Mouse (Mus musculus) cerebellum, adult 2 months (tissue): ENCODE results near the gene Abl1. TPM values are rescaled to one million over a fixed set of nuclear protein-coding genes. Genes with fewer than 3 reads are reported as not detected.
A peak's percentile ranks its signal among the peaks of the same experiment; 100 is the strongest.

Experiments used
- DNase-seq, 2 experiments: peaks; one replicate each; pipeline ENCODE4 v3.0.0; 2021
- H3K27ac ChIP-seq: fragments of 200-500 bp; 2 replicates; pipeline ENCODE4 v1.5.1; 2012; ENCODE audit warnings: low read length, control low read depth, inconsistent platforms; ENCODE audit not compliant: insufficient read depth
- H3K27me3 ChIP-seq: fragments of 200-500 bp; 2 replicates; pipeline ENCODE4 v1.6.1; 2012; ENCODE audit warnings: inconsistent platforms, mild to moderate bottlenecking, low read length, moderate library complexity; ENCODE audit not compliant: control insufficient read depth, insufficient read depth
- H3K4me1 ChIP-seq: fragments of 200-500 bp; 2 replicates; pipeline ENCODE4 v1.6.1; 2011; ENCODE audit warnings: low read length; ENCODE audit not compliant: control insufficient read depth, insufficient read depth
- H3K4me3 ChIP-seq: fragments of 200-500 bp; replicated peaks from 2 replicates; pipeline ENCODE3; 2011; ENCODE audit warnings: mild to moderate bottlenecking, low read depth, low read length, control low read depth; ENCODE audit not compliant: insufficient read depth
- CTCF ChIP-seq: fragments of 200-500 bp; IDR thresholded peaks from 2 replicates; pipeline ENCODE4 v1.5.1; 2011; ENCODE audit warnings: low read depth, mild to moderate bottlenecking, control low read depth, low read length, moderate library complexity, borderline replicate concordance; ENCODE audit not compliant: insufficient read depth
- POLR2A ChIP-seq: fragments of 200-500 bp; IDR thresholded peaks from 2 replicates; pipeline ENCODE4 v1.6.1; 2011; ENCODE audit warnings: low read length, control low read depth, borderline replicate concordance; ENCODE audit not compliant: insufficient read depth
- WGBS: fragments of 180-500 bp; shearing (Covaris S2); methylation state at CpG from one replicate; pipeline ENCODE4 v1.1.7; 2018; 5-methylcytosine and 5-hydroxymethylcytosine counted together
- polyA plus RNA-seq: library from polyadenylated mRNA; depleted of rRNA; stranded (reverse); fragments of >200 nt; gene quantifications from 2 replicates; pipeline ENCODE4 v1.2.3, GENCODE M21; 2012; rRNA removed

Gene Abl1
- polyA plus RNA-seq, 1 experiment = 45.0 TPM

- Histone ChIP-seq H3K27ac (no peak overlapping the region), H3K4me1 (no peaks in the 10 kb centered on the region; the same call in 1 of the 2 replicates), H3K27me3 (no peaks in the 10 kb centered on the region; the same call in 1 of the 2 replicates), H3K4me3 (no peak overlapping the region)
- TF ChIP-seq CTCF = no peak
- TF ChIP-seq POLR2A = no peak
- 15% methylated on average over 35 of the region's 35 CpGs for WGBS
- DNase-seq = peak; percentile 15 to 27
Measured at GRCm38 (mm10) chr2:31846692-31847660, 158.8 kb downstream of the Abl1 start.

- peak; percentile 48 to 63 for DNase-seq
- Histone ChIP-seq H3K4me3 (no peak overlapping the region), H3K27ac (no peak overlapping the region), H3K27me3 (no peaks in the 10 kb centered on the region; the same call in 1 of the 2 replicates), H3K4me1 (no peaks in the 10 kb centered on the region; the same call in 1 of the 2 replicates)
- 47% methylated on average over 6 of the region's 6 CpGs for WGBS
- TF ChIP-seq CTCF (peak; percentile 76; the same call in 1 of the 2 replicates), POLR2A (no peak)
Measured at GRCm38 (mm10) chr2:31847908-31848307, 159.7 kb downstream of the Abl1 start.

GRCm38 (mm10) chr2:31850141-31850540 lies 162.0 kb downstream of the Abl1 start:
- no peaks in the 10 kb centered on the region; the same call in 1 of the 2 replicates for H3K27me3 ChIP-seq
- no peaks in the 10 kb centered on the region; the same call in 1 of the 2 replicates for H3K4me1 ChIP-seq
- H3K4me3 ChIP-seq = no peak overlapping the region
- no peak for DNase-seq
- H3K27ac ChIP-seq = no peak overlapping the region
- 16% methylated on average over 12 of the region's 12 CpGs for WGBS
- TF ChIP-seq POLR2A (no peak), CTCF (no peak)

Other genes starting within 250 kb of the Abl1 start
- 27.4 and 29.9 TPM in 2 replicates for gene Ass1, start 218.2 kb upstream of the Abl1 start, polyA plus RNA-seq
- gene Fubp3, start 115.7 kb upstream of the Abl1 start, polyA plus RNA-seq = 36.3 and 43.6 TPM in 2 replicates
- not detected in 2 replicates for gene Prdm12, start 48.3 kb upstream of the Abl1 start, polyA plus RNA-seq
- gene Exosc2, start 17.7 kb upstream of the Abl1 start, polyA plus RNA-seq = 25.0 and 26.8 TPM in 2 replicates
- gene Qrfp, start 122.2 kb downstream of the Abl1 start, polyA plus RNA-seq = not detected in 2 replicates
- gene Fibcd1, start 157.6 kb downstream of the Abl1 start, polyA plus RNA-seq = 1.3 and 1.5 TPM in 2 replicates
- gene Lamc3, start 198.9 kb downstream of the Abl1 start, polyA plus RNA-seq = 3.8 and 4.0 TPM in 2 replicates